Mouse (Mus musculus) testis, postnatal 14 days (tissue): ENCODE measurements around the gene Dph7.
"Not testable (repeated sequence)": the region's sequence is repeated elsewhere in the genome, so short reads cannot be mapped to it uniquely, and the experiment has no call there.

Experiments used
- DNase-seq: peaks from one replicate; pipeline ENCODE4 v3.0.0; 2021; ENCODE audit warnings: low spot score

Dph7 gene

GRCm38 (mm10) chr2:24970386-24970785 is 8.2 kb downstream of the Dph7 start:
- no peak for DNase-seq

DNA sequence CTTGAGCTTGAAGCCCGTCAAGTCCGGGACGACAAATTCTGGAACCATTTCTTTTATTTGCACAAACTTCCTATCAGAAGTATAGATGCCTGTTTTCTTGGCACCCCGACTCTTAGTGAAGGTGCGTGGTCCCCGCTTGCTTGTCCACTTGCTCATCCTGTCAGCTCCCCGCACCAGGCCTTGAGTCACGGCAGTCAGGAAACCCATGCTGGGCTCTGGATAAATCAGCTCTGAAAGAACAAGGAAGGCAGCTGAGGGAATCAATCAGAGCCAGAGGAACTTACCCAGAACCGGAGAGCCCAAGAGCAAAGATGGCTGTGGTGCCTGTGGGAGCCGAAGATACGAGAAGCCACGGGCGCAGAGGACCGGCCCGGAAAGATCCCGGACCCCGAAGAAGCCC is 12.3 kb downstream of the Dph7 start:
- DNase-seq: not testable (repeated sequence)

- DNase-seq: peak; percentile 96
These were observed 12.9 kb downstream of the Dph7 start, which contains the start of gene Mrpl41 for GRCm38 (mm10) chr2:24974906-24975703. Gene Mrpl41, minus strand, starts transcription at chr2:24975098.

DNA sequence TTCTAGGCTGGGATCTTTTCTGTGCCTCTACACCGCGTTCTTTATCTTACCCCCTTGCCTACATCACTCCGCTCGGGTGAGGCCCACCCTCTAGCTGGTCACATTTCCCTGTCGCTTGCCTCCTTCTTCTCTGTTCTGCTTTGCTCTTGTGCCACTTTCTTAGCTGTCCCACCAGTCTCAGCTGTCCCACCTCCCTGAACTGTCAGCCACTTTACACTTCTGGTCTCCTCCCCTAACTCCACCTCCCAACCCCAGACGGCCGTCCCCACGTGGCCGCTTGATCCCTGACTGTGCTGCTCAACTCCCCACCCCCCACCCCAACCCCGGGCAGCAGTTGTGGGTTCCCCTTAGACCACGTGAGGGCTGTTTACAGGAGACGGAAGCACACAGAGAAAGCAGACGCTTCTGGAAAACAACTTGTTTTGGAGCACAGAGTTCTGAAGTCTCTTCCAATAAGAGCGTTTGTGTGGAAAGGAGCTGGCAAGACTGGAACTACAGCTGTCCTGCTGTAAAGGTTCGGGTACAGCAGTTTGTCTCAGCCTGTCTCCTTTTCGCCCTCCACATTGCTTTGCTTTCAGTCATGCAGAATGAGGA is 13.6 kb downstream of the Dph7 start, which contains the start of gene Pnpla7:
Pnpla7 (plus strand) TSS at position 330 of the 594 bp plus-strand sequence.
- peak; percentile 79 for DNase-seq

GRCm38 (mm10) chr2:24976960-24977359 is 14.8 kb downstream of the Dph7 start:
- no peak for DNase-seq

GRCm38 (mm10) chr2:24987762-24988161 is 25.6 kb downstream of the Dph7 start:
- DNase-seq: no peak

DNA sequence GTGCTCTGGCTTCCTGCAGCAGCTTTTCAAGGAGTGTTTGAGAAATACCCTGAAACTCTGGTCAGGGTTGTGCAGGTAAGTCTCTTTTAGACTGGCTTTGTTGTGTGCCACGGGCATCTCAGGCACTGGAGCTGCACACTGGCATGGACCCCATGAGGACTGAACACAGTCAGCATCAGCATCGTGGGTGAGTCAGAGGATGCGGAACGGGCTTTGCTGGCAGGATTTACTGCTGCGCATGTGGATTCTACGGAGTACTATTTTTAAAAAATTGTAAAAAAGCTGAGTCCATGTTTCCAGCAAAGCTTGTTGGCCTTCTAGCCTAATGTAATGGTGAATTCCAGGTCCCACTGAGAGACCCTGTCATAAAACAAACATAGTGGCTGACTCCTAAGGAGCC is 33.1 kb downstream of the Dph7 start:
- no peak for DNase-seq

- DNase-seq: no peak
These were observed 34.3 kb downstream of the Dph7 start for GRCm38 (mm10) chr2:24996471-24996870.

GRCm38 (mm10) chr2:25000544-25001235 is 38.5 kb downstream of the Dph7 start:
- DNase-seq: no peak

GRCm38 (mm10) chr2:25003946-25004786 is 42.0 kb downstream of the Dph7 start:
- DNase-seq: no peak

DNA sequence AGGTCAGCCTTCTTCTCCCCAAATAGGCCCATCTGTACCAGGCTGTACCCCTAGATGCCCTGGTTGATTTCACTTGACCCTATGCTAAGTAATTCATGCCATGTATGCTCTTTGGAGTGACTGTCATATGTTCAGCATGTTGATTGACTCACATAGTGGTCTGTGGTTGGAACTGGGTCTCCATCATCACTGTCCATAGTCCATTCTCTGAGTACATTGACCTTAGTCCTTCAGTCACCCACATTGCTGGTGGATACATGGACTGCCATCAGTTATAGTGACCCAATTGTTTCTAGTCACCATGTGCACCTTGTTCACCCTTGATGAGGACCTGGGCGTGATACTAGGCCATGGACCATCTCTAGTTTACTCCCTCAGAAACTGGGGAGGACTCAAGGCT is 44.6 kb downstream of the Dph7 start:
- DNase-seq: no peak

DNA sequence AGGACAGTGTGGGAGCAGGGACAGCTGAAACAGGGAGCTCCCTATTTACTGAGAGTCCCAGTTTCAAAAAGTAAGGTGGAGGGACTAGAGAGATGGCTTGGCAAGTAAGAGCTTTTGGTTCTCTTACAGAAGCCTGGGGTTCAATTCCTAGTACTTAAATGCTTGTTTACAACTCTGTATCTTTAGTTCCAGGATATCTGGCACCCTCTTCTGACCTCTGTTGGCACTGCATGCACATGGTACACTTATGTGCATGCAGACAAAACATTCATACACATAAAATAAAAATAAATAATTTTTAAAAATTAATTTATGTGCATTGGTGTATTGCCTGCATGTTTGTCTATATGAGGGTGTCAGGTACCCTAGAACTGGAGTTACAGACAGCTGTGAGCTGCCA is 46.0 kb downstream of the Dph7 start:
- DNase-seq: no peak
